Mouse (Mus musculus) MEL (cell line): ENCODE data around the gene Shank3.

Experiments
- CTCF ChIP-seq, 3 experiments: IDR thresholded peaks in 2 of 3; conservative IDR thresholded peaks in 1 of 3; 2 replicates each; pipeline ENCODE4 v1.5.1; 2011 to 2012; ENCODE audit warnings: low read length in 3 of 3, low read depth in 2 of 3, mild to moderate bottlenecking in 2 of 3, improper control_type of control experiment in 1 of 3, inconsistent platforms in 1 of 3, mixed read lengths in 1 of 3, moderate library complexity in 1 of 3; ENCODE audit not compliant: control insufficient read depth in 1 of 3, insufficient read depth in 1 of 3, poor library complexity in 1 of 3, severe bottlenecking in 1 of 3
- ELF1 ChIP-seq: IDR thresholded peaks from 2 replicates; pipeline ENCODE4 v1.6.1; 2014; ENCODE audit warnings: low read depth, mild to moderate bottlenecking, inconsistent platforms, low read length, improper control_type of control experiment, moderate library complexity
- GATA1 ChIP-seq: IDR thresholded peaks from 2 replicates; pipeline ENCODE4 v1.6.1; 2011; ENCODE audit warnings: low read depth, low read length, improper control_type of control experiment
- MAX ChIP-seq: IDR thresholded peaks from 2 replicates; pipeline ENCODE4 v1.6.1; 2011; ENCODE audit warnings: low read length, improper control_type of control experiment
- MAZ ChIP-seq: IDR thresholded peaks from 2 replicates; pipeline ENCODE4 v1.6.1; 2012; ENCODE audit warnings: low read depth, mild to moderate bottlenecking, inconsistent platforms, low read length, improper control_type of control experiment
- NRF1 ChIP-seq: IDR thresholded peaks from 2 replicates; pipeline ENCODE4 v1.6.1; 2014; ENCODE audit warnings: low read depth, mild to moderate bottlenecking, inconsistent platforms, low read length, improper control_type of control experiment, moderate library complexity; ENCODE audit not compliant: poor library complexity, insufficient read depth, severe bottlenecking
- POLR2A ChIP-seq, 2 experiments: IDR thresholded peaks; 2 replicates each; pipeline ENCODE4 v1.6.1; 2011 to 2012; ENCODE audit warnings: low read length in 2 of 2, mild to moderate bottlenecking in 2 of 2, control low read depth in 1 of 2, improper control_type of control experiment in 1 of 2, low read depth in 1 of 2, moderate library complexity in 1 of 2; ENCODE audit not compliant: control insufficient read depth in 1 of 2, insufficient read depth in 1 of 2, poor library complexity in 1 of 2
- TBP ChIP-seq: IDR thresholded peaks from 2 replicates; pipeline ENCODE4 v1.8.0; 2011; ENCODE audit warnings: low read depth, low read length, improper control_type of control experiment
- TCF12 ChIP-seq: IDR thresholded peaks from 2 replicates; pipeline ENCODE4 v1.6.1; 2014; ENCODE audit warnings: low read depth, mild to moderate bottlenecking, inconsistent platforms, low read length, improper control_type of control experiment, moderate library complexity

- TF ChIP-seq TCF12: no peak
- no peak for TF ChIP-seq MAX
- no peak for TF ChIP-seq POLR2A (IDR thresholded peaks at IDR 0.05; ENCODE audit: control insufficient read depth in 1 of 2, insufficient read depth in 1 of 2, low read depth in 1 of 2, low read length in 2 of 2, poor library complexity in 1 of 2)
- no peak for TF ChIP-seq NRF1
- TF ChIP-seq TBP: no peak
- TF ChIP-seq CTCF (IDR thresholded peaks at IDR 0.05 in 2 of 3, conservative IDR thresholded peaks at IDR 0.05 in 1 of 3; ENCODE audit: control insufficient read depth in 1 of 3, insufficient read depth in 1 of 3, low read depth in 2 of 3, low read length in 3 of 3, poor library complexity in 1 of 3, severe bottlenecking in 1 of 3): no peak
- TF ChIP-seq ELF1: no peak
- no peak for TF ChIP-seq MAZ
- TF ChIP-seq GATA1: no peak
These were observed 37.2 kb upstream of the Shank3 start for GRCm38 (mm10) chr15:89462176-89462575.
